Mouse (Mus musculus): Measurements from ENCODE around the gene F10.

GRCm38 (mm10) chr8:13105908-13106551, 68.9 kb downstream of the F10 start:
- TF ChIP-seq POLR2A (IDR thresholded peaks at IDR 0.05; ENCODE audit: insufficient read length, low read depth) (no peak), MAX (IDR thresholded peaks at IDR 0.05; ENCODE audit: low read depth) (no peak), MYOG (IDR thresholded peaks at IDR 0.05; ENCODE audit: control insufficient read depth in 1 of 3, insufficient read depth in 1 of 3, insufficient read length in 2 of 3, low read depth in 2 of 3) (no peak), MYOD1 (IDR thresholded peaks at IDR 0.05; ENCODE audit: control insufficient read depth in 1 of 3, insufficient read length in 2 of 3, low read depth in 2 of 3) (peak in 1 of 3 experiments; percentile 44), E2F4 (IDR thresholded peaks at IDR 0.05; ENCODE audit: insufficient read depth) (no peak), CEBPB (IDR thresholded peaks at IDR 0.05; ENCODE audit: insufficient read depth, poor library complexity, severe bottlenecking) (no peak), TCF3 (IDR thresholded peaks at IDR 0.05; ENCODE audit: insufficient read length, low read depth) (no peak), USF1 (IDR thresholded peaks at IDR 0.05; ENCODE audit: low read depth) (no peak), POLR2AphosphoS2 (IDR thresholded peaks at IDR 0.05; ENCODE audit: insufficient read length, low read depth) (no peak), SRF (IDR thresholded peaks at IDR 0.05; ENCODE audit: control insufficient read depth, insufficient read length, low read depth) (no peak), TCF12 (IDR thresholded peaks at IDR 0.05; ENCODE audit: insufficient read depth, poor library complexity, severe bottlenecking) (no peak)
